Mouse (Mus musculus) hindbrain, embryonic 13.5 days (tissue): ENCODE measurements at regions not wholly inside any gene's neighbourhood (a gene's known extent, or its start where the extent isn't known, plus 50 kb on each side); places are given as distances from the start of the nearest gene placed in this dataset.
A peak's percentile ranks its signal among the peaks of the same experiment; 100 is the strongest.

Experiments used
- ATAC-seq: fragments of 200-750 bp; cut with Nextera tagmentation; 2 replicates; pipeline ENCODE4 v1.8.0; 2017; ENCODE audit warnings: moderate TSS enrichment; ENCODE audit not compliant: low FRiP score
- H3K27ac ChIP-seq: fragments of 300-500 bp; sonication (generic); 2 replicates; pipeline ENCODE4 v1.5.1; 2015; ENCODE audit warnings: inconsistent platforms, mild to moderate bottlenecking, moderate library complexity
- H3K27me3 ChIP-seq: fragments of 300-500 bp; sonication (generic); 2 replicates; pipeline ENCODE4 v1.6.1; 2015; ENCODE audit warnings: mild to moderate bottlenecking, inconsistent platforms
- H3K36me3 ChIP-seq: fragments of 300-500 bp; sonication (generic); 2 replicates; pipeline ENCODE4 v1.6.1; 2015; ENCODE audit warnings: mild to moderate bottlenecking, inconsistent platforms
- H3K4me1 ChIP-seq: fragments of 300-500 bp; sonication (generic); replicated peaks from 2 replicates; pipeline ENCODE4 v1.6.1; 2015; ENCODE audit warnings: inconsistent platforms
- H3K4me2 ChIP-seq: fragments of 300-500 bp; sonication (generic); 2 replicates; pipeline ENCODE4 v1.6.1; 2015; ENCODE audit warnings: inconsistent platforms, mild to moderate bottlenecking, moderate library complexity
- H3K4me3 ChIP-seq: fragments of 300-500 bp; sonication (generic); 2 replicates; pipeline ENCODE4 v1.5.1; 2015; ENCODE audit warnings: mild to moderate bottlenecking, inconsistent platforms
- H3K9ac ChIP-seq: fragments of 300-500 bp; sonication (generic); 2 replicates; pipeline ENCODE4 v1.6.1; 2015; ENCODE audit warnings: mild to moderate bottlenecking, inconsistent platforms
- H3K9me3 ChIP-seq: fragments of 300-500 bp; sonication (generic); 2 replicates; pipeline ENCODE4 v1.6.1; 2016; ENCODE audit warnings: inconsistent platforms
- WGBS: fragments of 180-500 bp; shearing (Covaris S2); methylation state at CpG from one replicate; pipeline ENCODE4 v1.1.7; 2015; 5-methylcytosine and 5-hydroxymethylcytosine counted together

- peaks cover 15% of the 10 kb centered on the region for H3K27me3 ChIP-seq
- WGBS = 16% methylated on average over 1 of the region's 1 CpGs
- H3K9me3 ChIP-seq = no peaks in the 10 kb centered on the region
- no peak overlapping the region for H3K4me2 ChIP-seq
- peaks cover 90% of the 10 kb centered on the region for H3K4me1 ChIP-seq
- ATAC-seq = no peak
- peaks cover 45% of the 10 kb centered on the region for H3K36me3 ChIP-seq
- peak overlapping the region; percentile 20; the same call in 1 of the 2 replicates for H3K9ac ChIP-seq
- H3K4me3 ChIP-seq = no peak overlapping the region
- peak overlapping the region; percentile 98 for H3K27ac ChIP-seq
These were observed 63.3 kb upstream of the Polg start for GRCm38 (mm10) chr7:79529480-79529879.

GRCm38 (mm10) chr7:79527984-79528383, 61.8 kb upstream of the Polg start:
- Histone ChIP-seq H3K36me3 (peaks cover 53% of the 10 kb centered on the region), H3K27me3 (0 out of 2 replicates have a peak, but pooled peaks cover 6% of the 10 kb centered on the region), H3K27ac (peak overlapping the region; percentile 99), H3K9me3 (no peaks in the 10 kb centered on the region), H3K4me3 (no peak overlapping the region), H3K9ac (no peak overlapping the region), H3K4me2 (no peak overlapping the region), H3K4me1 (peaks cover 91% of the 10 kb centered on the region)
- 28% methylated on average over 3 of the region's 3 CpGs for WGBS
- ATAC-seq = no peak

- ATAC-seq = peak; percentile 84
- Histone ChIP-seq H3K9me3 (no peaks in the 10 kb centered on the region), H3K4me1 (peaks cover 90% of the 10 kb centered on the region), H3K27me3 (0 out of 2 replicates have a peak, but pooled peaks cover 1% of the 10 kb centered on the region), H3K9ac (peak overlapping the region; percentile 65), H3K4me3 (no peak overlapping the region), H3K36me3 (peaks cover 42% of the 10 kb centered on the region), H3K4me2 (no peak overlapping the region), H3K27ac (peak overlapping the region; percentile 99)
- 8% methylated on average over 14 of the region's 14 CpGs for WGBS
These were observed 59.8 kb upstream of the Polg start for GRCm38 (mm10) chr7:79525690-79526630.

GRCm38 (mm10) chr7:79524921-79525320, 58.8 kb upstream of the Polg start:
- Histone ChIP-seq H3K27me3 (no peaks in the 10 kb centered on the region), H3K4me2 (no peak overlapping the region), H3K4me3 (no peak overlapping the region), H3K36me3 (peaks cover 34% of the 10 kb centered on the region), H3K4me1 (peaks cover 93% of the 10 kb centered on the region), H3K27ac (peak overlapping the region; percentile 99), H3K9ac (peak overlapping the region; percentile 65), H3K9me3 (no peaks in the 10 kb centered on the region)
- no peak for ATAC-seq
- WGBS = 19% methylated on average over 10 of the region's 10 CpGs

- 58% methylated on average over 4 of the region's 4 CpGs for WGBS
- H3K4me3 ChIP-seq = no peak overlapping the region
- peak overlapping the region; percentile 65; the same call in 1 of the 2 replicates for H3K9ac ChIP-seq
- no peak overlapping the region for H3K4me2 ChIP-seq
- H3K27ac ChIP-seq = peak overlapping the region; percentile 99
- H3K4me1 ChIP-seq = peaks cover 97% of the 10 kb centered on the region
- ATAC-seq = no peak
- no peaks in the 10 kb centered on the region for H3K9me3 ChIP-seq
- peaks cover 27% of the 10 kb centered on the region; the same call in 1 of the 2 replicates for H3K36me3 ChIP-seq
- H3K27me3 ChIP-seq = no peaks in the 10 kb centered on the region
These were observed 57.5 kb upstream of the Polg start for GRCm38 (mm10) chr7:79523696-79524095.

- peaks cover 10% of the 10 kb centered on the region; the same call in 1 of the 2 replicates for H3K36me3 ChIP-seq
- 0 out of 2 replicates have a peak, but pooled peaks cover 8% of the 10 kb centered on the region for H3K27me3 ChIP-seq
- H3K4me2 ChIP-seq = peak overlapping the region; percentile 10; the same call in 1 of the 2 replicates
- WGBS = 74% methylated on average over 3 of the region's 3 CpGs
- 0 out of 2 replicates have a peak overlapping the region, but pooled peaks have one; percentile 19 for H3K9ac ChIP-seq
- H3K9me3 ChIP-seq = no peaks in the 10 kb centered on the region
- no peak for ATAC-seq
- H3K27ac ChIP-seq = peak overlapping the region; percentile 99
- H3K4me3 ChIP-seq = no peak overlapping the region
- peaks cover 98% of the 10 kb centered on the region for H3K4me1 ChIP-seq
These were observed 55.9 kb upstream of the Polg start for GRCm38 (mm10) chr7:79522046-79522445.

GRCm38 (mm10) chr7:79521259-79521658, 55.1 kb upstream of the Polg start:
- Histone ChIP-seq H3K27me3 (0 out of 2 replicates have a peak, but pooled peaks cover 11% of the 10 kb centered on the region), H3K9ac (peak overlapping the region; percentile 61), H3K27ac (peak overlapping the region; percentile 99), H3K9me3 (no peaks in the 10 kb centered on the region), H3K4me2 (peak overlapping the region; percentile 20; the same call in 1 of the 2 replicates), H3K36me3 (peaks cover 8% of the 10 kb centered on the region; the same call in 1 of the 2 replicates), H3K4me3 (no peak overlapping the region), H3K4me1 (peaks cover 98% of the 10 kb centered on the region)
- WGBS = 24% methylated on average over 5 of the region's 5 CpGs
- ATAC-seq = no peak

GRCm38 (mm10) chr7:79520222-79520710, 54.1 kb upstream of the Polg start:
- peak; percentile 43 for ATAC-seq
- Histone ChIP-seq H3K4me3 (no peak overlapping the region), H3K27ac (peak overlapping the region; percentile 99), H3K36me3 (peaks cover 16% of the 10 kb centered on the region; the same call in 1 of the 2 replicates), H3K4me1 (peaks cover 98% of the 10 kb centered on the region), H3K4me2 (peak overlapping the region; percentile 11; the same call in 1 of the 2 replicates), H3K9me3 (no peaks in the 10 kb centered on the region), H3K27me3 (0 out of 2 replicates have a peak, but pooled peaks cover 11% of the 10 kb centered on the region), H3K9ac (peak overlapping the region; percentile 61)
- 14% methylated on average over 2 of the region's 2 CpGs for WGBS

- Histone ChIP-seq H3K9me3 (no peaks in the 10 kb centered on the region), H3K4me1 (peaks cover 98% of the 10 kb centered on the region), H3K4me3 (no peak overlapping the region), H3K9ac (peak overlapping the region; percentile 61), H3K4me2 (peak overlapping the region; percentile 63; the same call in 1 of the 2 replicates), H3K36me3 (peaks cover 19% of the 10 kb centered on the region; the same call in 1 of the 2 replicates), H3K27ac (peak overlapping the region; percentile 99), H3K27me3 (0 out of 2 replicates have a peak, but pooled peaks cover 13% of the 10 kb centered on the region)
- 23% methylated on average over 7 of the region's 7 CpGs for WGBS
- ATAC-seq = peak; percentile 41
These were observed 52.8 kb upstream of the Polg start for GRCm38 (mm10) chr7:79518928-79519327.

GRCm38 (mm10) chr7:79517581-79518337, 51.6 kb upstream of the Polg start:
- H3K4me3 ChIP-seq = peak overlapping the region; percentile 12
- peak overlapping the region; percentile 99 for H3K27ac ChIP-seq
- no peaks in the 10 kb centered on the region for H3K9me3 ChIP-seq
- H3K9ac ChIP-seq = peak overlapping the region; percentile 90
- WGBS = 22% methylated on average over 5 of the region's 5 CpGs
- peaks cover 97% of the 10 kb centered on the region for H3K4me1 ChIP-seq
- peaks cover 17% of the 10 kb centered on the region; the same call in 1 of the 2 replicates for H3K27me3 ChIP-seq
- peaks cover 11% of the 10 kb centered on the region; the same call in 1 of the 2 replicates for H3K36me3 ChIP-seq
- ATAC-seq = no peak
- H3K4me2 ChIP-seq = peak overlapping the region; percentile 63

GRCm38 (mm10) chr7:79516287-79516686, 50.1 kb upstream of the Polg start:
- ATAC-seq = no peak
- 37% methylated on average over 4 of the region's 4 CpGs for WGBS
- Histone ChIP-seq H3K36me3 (peaks cover 14% of the 10 kb centered on the region; the same call in 1 of the 2 replicates), H3K4me1 (peaks cover 99% of the 10 kb centered on the region), H3K9ac (peak overlapping the region; percentile 90), H3K27me3 (peaks cover 25% of the 10 kb centered on the region; the same call in 1 of the 2 replicates), H3K27ac (peak overlapping the region; percentile 99), H3K9me3 (no peaks in the 10 kb centered on the region), H3K4me2 (peak overlapping the region; percentile 63), H3K4me3 (peak overlapping the region; percentile 38; the same call in 1 of the 2 replicates)
